Mouse (Mus musculus) right cerebral cortex, postnatal 25 days (tissue): Measurements from ENCODE around the gene Pam.

Experiments
- DNase-seq: peaks from one replicate; pipeline ENCODE4 v3.0.0; 2022

Gene Pam

DNA sequence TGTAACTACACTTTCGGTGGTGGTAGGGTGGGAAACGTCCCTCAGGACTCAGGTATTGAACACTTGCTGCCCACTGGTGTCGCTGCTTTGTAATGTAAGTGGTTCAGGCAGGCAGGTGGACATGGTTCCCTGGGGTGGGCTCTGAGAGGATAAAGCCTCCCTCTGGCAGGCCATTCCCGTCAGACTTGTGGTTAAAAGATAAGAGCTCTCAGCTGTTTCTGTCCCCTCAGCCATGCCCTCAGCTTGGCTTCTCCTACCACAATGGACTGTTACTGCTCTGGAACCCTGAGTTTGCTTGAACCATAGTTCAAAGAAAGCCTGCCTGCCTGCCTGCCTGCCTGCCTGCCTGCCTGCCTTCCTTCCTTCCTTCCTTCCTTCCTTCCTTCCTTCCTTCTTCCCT is 341.1 kb downstream of the Pam start:
- no peak for DNase-seq

GRCm38 (mm10) chr1:97753216-97753615 is 342.2 kb downstream of the Pam start:
- DNase-seq = no peak

DNA sequence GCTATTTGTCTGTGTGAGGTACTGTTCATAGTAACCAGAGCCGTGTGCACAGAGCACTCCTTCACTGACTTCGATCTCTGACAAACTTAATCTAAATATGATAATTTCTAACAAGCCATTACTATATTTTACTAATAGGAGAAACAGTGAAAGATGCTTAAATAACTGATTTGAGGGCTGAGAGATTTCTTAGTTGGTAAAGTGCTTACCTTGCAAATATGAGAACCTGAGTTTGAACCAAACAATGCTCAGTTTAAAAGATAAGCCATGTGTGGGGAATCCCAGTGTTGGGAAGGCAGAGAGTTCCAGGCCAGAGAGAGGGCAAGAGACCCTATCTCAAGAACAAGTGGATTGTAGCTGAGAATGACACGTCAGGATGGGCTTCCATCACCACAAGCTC is 347.3 kb downstream of the Pam start:
- DNase-seq = no peak

GRCm38 (mm10) chr1:97746261-97746660 is 349.2 kb downstream of the Pam start:
- DNase-seq = no peak

DNA sequence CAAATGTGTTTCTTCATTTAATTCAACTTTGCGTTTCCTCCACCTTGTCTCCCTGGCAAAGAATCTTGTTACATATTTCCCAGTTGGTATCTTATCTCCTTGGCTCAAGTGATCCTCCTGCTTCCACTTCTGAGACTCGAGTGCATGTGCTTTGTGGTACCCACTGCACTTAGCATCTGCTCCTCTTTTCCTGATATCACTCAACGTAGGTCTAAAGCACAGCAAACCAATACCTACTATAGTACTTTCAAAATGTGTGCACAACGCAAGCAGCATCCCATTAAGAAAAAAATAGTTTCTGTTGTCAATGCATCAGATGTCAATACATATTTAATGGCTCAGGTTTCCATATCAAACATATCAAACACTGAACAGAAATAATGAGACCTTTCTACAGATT is 349.7 kb downstream of the Pam start:
- no peak for DNase-seq
